Mouse (Mus musculus) limb, embryonic 15.5 days (tissue): ENCODE measurements around the gene Drg1. TPM values are rescaled to one million over a fixed set of nuclear protein-coding genes. Genes with fewer than 3 reads are reported as not detected.
"Not testable (repeated sequence)": the region's sequence is repeated elsewhere in the genome, so short reads cannot be mapped to it uniquely, and the experiment has no call there.

Source experiments
- ATAC-seq: fragments of 200-750 bp; cut with Nextera tagmentation; 2 replicates; pipeline ENCODE4 v1.8.0; 2017; ENCODE audit warnings: low read depth, moderate TSS enrichment; ENCODE audit not compliant: insufficient number of reproducible peaks, low FRiP score, low TSS enrichment
- H3K27ac ChIP-seq: fragments of 300-500 bp; sonication (generic); 2 replicates; pipeline ENCODE4 v1.5.1; 2015; ENCODE audit warnings: moderate library complexity, mild to moderate bottlenecking, inconsistent platforms
- H3K27me3 ChIP-seq: fragments of 300-500 bp; sonication (generic); 2 replicates; pipeline ENCODE4 v1.6.1; 2015; ENCODE audit warnings: inconsistent platforms
- H3K36me3 ChIP-seq: fragments of 300-500 bp; sonication (generic); 2 replicates; pipeline ENCODE4 v1.6.1; 2015; ENCODE audit warnings: inconsistent platforms
- H3K4me1 ChIP-seq: fragments of 300-500 bp; sonication (generic); 2 replicates; pipeline ENCODE4 v1.6.1; 2015; ENCODE audit warnings: inconsistent platforms
- H3K4me2 ChIP-seq: fragments of 300-500 bp; sonication (generic); 2 replicates; pipeline ENCODE4 v1.6.1; 2015; ENCODE audit warnings: mild to moderate bottlenecking, inconsistent platforms
- H3K4me3 ChIP-seq: fragments of 300-500 bp; sonication (generic); 2 replicates; pipeline ENCODE4 v1.5.1; 2015; ENCODE audit warnings: mild to moderate bottlenecking, inconsistent platforms
- H3K9ac ChIP-seq: fragments of 300-500 bp; sonication (generic); 2 replicates; pipeline ENCODE4 v1.6.1; 2015; ENCODE audit warnings: inconsistent platforms
- H3K9me3 ChIP-seq: fragments of 300-500 bp; sonication (generic); 2 replicates; pipeline ENCODE4 v1.6.1; 2016; ENCODE audit warnings: inconsistent platforms
- WGBS: fragments of 180-500 bp; shearing (Covaris S2); methylation state at CpG from one replicate; pipeline ENCODE4 v1.1.7; 2015; 5-methylcytosine and 5-hydroxymethylcytosine counted together
- polyA plus RNA-seq: library from polyadenylated mRNA; unstranded; fragments of >200 nt; fragmentation: Nextera tagmentation; extraction: Ambion mirVana; gene quantifications from 2 replicates; pipeline ENCODE4 v1.2.1, GENCODE M21; 2015

The Drg1 gene
- polyA plus RNA-seq, 1 experiment from 2014 or later, result 191 TPM

DNA sequence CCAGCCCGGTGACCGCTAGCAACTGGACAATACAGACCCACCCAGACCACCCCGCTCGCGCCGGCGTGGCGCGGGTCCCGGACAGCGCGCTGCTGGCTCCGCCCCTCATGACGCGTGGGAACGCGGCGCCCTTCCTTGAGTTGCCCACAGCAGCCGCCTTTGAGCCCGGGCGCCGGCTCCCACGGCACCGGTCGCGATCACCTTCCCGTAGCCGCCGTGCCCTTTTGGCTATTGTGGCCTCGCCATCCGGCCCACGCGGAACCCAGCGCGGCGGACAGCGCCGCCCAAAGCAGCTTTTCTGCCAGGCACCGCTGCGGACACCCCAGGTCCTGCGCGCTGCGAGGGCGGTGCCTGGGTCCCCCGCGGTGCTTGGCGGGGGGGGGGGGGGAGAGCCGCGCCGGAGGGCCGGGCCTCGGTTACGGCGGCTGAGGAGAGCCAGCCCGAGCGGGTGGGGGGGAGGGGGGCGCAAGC lies 63.9 kb downstream of the Drg1 start, which contains the start of gene Eif4enif1:
Gene Eif4enif1 (plus strand): TSS at position 162 of the 471 bp plus-strand sequence.
- Histone ChIP-seq H3K4me2 (peak within 1 kb of the TSS; percentile 12), H3K9me3 (no peaks in the 10 kb centered on the region), H3K27me3 (no peaks in the 10 kb centered on the region), H3K27ac (peak within 1 kb of the TSS; percentile 43), H3K4me1 (peaks cover 3% of the 10 kb centered on the region), H3K36me3 (peaks cover 24% of the 10 kb centered on the region), H3K9ac (peak within 1 kb of the TSS; percentile 26), H3K4me3 (peak within 1 kb of the TSS; percentile 41)
- WGBS, result under 1% methylated on average over 34 of the region's 57 CpGs
- peak; percentile 54 for ATAC-seq

DNA sequence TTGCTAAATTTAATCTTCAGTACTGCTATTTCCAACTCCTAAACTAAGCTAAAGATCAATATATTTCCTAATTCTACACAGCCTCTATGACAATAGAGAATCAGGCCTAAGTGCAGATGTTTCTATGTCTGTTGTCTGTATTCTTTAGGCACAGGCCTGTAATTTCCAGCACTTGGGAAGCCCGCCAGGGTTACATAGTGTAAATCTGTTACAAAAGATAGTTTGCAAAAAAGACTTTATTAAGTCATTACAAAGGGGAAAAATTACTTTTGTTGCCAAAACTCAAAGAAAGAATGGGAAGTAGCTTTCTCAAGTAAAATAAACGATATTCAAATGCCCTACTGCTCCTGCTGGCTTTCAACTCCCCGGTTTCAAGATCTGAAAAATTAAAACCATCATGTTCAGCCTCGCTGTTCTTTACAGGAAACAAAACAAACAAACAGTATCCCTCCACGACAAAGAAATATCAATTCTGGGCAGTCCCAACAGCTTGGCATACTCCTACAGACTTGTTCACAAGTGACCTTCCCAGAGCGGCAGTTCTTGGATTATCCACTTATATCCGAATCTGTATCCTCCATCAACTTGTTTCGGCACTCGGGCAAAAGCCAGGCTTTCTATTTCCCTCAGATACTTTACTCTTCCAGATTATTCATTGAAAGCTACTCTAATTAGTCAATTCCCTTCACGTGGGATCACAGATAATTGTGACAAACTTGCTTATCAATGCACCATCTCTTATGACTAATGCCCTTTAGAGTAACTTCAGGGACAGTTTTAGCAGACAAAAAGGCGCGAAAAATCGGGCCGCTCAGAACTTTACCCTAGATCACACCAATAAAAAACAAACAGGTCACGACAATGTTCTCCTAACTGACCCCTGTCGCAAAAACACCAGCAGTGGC lies 64.6 kb downstream of the Drg1 start:
- Histone ChIP-seq H3K27ac (0 out of 2 replicates have a peak overlapping the region, but pooled peaks have one; percentile 0), H3K9ac (no peak overlapping the region), H3K4me2 (no peak overlapping the region), H3K27me3 (no peaks in the 10 kb centered on the region), H3K4me3 (peak overlapping the region; percentile 41), H3K4me1 (peaks cover 3% of the 10 kb centered on the region), H3K36me3 (peaks cover 17% of the 10 kb centered on the region), H3K9me3 (no peaks in the 10 kb centered on the region)
- ATAC-seq, result no peak
- 6% methylated on average over 16 of the region's 16 CpGs for WGBS

DNA sequence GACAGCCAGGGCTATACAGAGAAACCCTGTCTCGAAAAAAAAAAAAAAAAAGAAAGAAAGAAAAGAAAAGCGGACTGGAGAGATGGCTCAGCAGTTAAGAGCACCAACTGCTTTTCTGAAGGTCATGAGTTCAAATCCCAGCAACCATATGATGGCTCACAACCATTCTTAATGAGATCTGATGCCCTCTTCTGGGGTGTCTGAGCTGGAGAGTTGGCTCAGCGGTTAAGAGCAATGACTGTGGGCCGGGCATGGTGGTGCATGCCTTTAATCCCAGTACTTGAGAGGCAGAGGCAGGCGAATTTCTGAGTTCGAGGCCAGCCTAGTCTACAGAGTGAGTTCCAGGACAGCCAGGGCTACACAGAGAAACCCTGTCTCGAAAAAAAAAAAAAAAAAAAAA lies 65.6 kb downstream of the Drg1 start:
- H3K27ac ChIP-seq, H3K4me3 ChIP-seq, H3K27me3 ChIP-seq, H3K4me1 ChIP-seq, H3K9ac ChIP-seq, ATAC-seq, H3K4me2 ChIP-seq, H3K36me3 ChIP-seq, H3K9me3 ChIP-seq: not testable (repeated sequence)
- WGBS, result 84% methylated on average over 7 of the region's 7 CpGs

DNA sequence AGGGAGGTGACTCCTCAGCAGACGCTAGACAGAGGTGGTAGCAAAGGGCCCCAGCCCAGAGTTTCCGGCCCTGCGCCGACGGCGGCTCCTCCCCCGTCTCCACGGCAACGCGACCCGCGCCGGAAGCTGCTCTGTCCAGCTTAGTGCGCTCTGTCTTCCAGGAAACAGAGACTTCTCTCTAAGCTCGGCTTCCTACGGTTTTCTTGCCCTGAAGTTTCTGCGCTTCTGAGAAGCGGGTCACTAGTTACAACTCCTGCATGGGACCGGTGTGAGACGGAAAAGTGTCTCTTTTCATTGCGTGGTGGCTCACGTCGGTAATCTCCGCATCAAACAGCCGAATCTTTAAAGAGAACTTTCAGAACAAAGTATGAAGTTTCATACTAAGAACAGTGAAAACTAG lies 72.9 kb downstream of the Drg1 start, which contains the start of gene Sfi1:
Gene Sfi1 (minus strand): TSS at position 101 of the 400 bp plus-strand sequence.
- Histone ChIP-seq H3K4me2 (no peak within 1 kb of the TSS), H3K36me3 (no peaks in the 10 kb centered on the region), H3K9me3 (no peaks in the 10 kb centered on the region), H3K27ac (no peak within 1 kb of the TSS), H3K9ac (no peak within 1 kb of the TSS), H3K4me3 (no peak within 1 kb of the TSS), H3K27me3 (no peaks in the 10 kb centered on the region), H3K4me1 (no peaks in the 10 kb centered on the region)
- 84% methylated on average over 25 of the region's 25 CpGs for WGBS
- ATAC-seq, result no peak

DNA sequence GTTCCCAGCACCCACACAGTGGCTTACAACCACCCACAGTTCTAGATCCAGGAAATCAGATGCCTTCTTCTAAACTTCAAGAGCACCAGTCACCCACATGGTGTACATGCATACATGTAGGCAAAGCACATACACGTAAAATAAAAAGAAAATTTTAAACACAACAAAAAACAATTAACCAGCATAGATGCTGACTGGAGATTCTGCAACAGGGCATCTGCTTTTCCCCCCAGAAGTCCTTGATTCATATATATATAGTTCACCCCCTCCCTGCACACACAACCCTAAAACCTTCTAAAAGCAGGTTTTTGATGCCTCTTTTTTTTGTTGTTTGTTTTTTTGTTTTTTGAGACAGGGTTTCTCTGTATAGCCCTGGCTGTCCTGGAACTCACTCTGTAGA lies 83.5 kb downstream of the Drg1 start:
- H3K27me3 ChIP-seq, H3K36me3 ChIP-seq, H3K4me3 ChIP-seq, H3K9ac ChIP-seq, H3K4me1 ChIP-seq, ATAC-seq, H3K27ac ChIP-seq, H3K4me2 ChIP-seq: not testable (repeated sequence)
- H3K9me3 ChIP-seq, result 0 out of 2 replicates have a peak, but pooled peaks cover 10% of the 10 kb centered on the region
- 83% methylated on average over 1 of the region's 1 CpGs for WGBS

DNA sequence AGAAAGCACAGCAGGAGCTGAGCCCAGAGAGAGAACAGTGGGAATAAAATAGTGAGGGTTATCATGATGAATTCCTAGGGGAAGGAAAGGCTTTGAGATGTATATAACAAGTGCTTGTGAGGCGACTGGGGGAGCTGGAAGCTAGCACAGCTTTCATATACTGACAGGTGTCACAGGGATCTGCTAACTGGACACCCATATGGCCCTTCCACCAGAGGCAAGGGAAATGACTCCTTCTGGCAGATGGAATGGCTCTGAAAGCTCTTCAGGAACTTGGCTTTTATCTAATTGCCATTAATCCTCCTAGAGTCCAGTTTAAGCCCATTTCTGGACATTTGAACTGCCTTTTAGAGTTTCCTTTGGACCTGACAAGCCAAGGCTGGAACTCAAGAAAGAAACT lies 84.2 kb downstream of the Drg1 start:
- not testable (repeated sequence) for H3K27ac ChIP-seq, H3K4me2 ChIP-seq, H3K27me3 ChIP-seq, H3K36me3 ChIP-seq, ATAC-seq, H3K4me3 ChIP-seq, H3K4me1 ChIP-seq, H3K9ac ChIP-seq
- WGBS, result 70% methylated on average over 1 of the region's 1 CpGs
- 0 out of 2 replicates have a peak, but pooled peaks cover 10% of the 10 kb centered on the region for H3K9me3 ChIP-seq

DNA sequence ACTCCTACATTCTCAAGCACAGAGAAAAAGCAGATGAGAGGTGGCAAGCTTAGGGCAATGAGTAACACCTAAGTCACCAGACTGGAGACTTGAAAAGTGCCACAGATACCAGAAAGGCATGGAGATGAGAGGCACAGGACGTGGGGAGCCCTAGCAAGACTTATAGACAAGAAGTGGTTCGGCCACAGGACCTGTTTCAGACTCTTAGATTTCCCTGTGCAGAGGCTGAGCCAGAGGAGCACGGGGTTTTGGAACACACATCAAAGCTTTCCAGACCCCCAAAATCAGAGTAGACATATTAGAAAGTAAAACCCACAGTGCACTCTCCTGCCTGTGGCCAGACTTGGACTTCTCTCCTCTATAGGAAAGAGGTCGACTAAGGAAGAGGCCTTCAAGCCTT lies 85.0 kb downstream of the Drg1 start:
- H3K4me2 ChIP-seq, H3K4me3 ChIP-seq, H3K36me3 ChIP-seq, H3K27me3 ChIP-seq, ATAC-seq, H3K27ac ChIP-seq, H3K9ac ChIP-seq, H3K4me1 ChIP-seq: not testable (repeated sequence)
- 0 out of 2 replicates have a peak, but pooled peaks cover 10% of the 10 kb centered on the region for H3K9me3 ChIP-seq
- 57% methylated on average over 4 of the region's 4 CpGs for WGBS

DNA sequence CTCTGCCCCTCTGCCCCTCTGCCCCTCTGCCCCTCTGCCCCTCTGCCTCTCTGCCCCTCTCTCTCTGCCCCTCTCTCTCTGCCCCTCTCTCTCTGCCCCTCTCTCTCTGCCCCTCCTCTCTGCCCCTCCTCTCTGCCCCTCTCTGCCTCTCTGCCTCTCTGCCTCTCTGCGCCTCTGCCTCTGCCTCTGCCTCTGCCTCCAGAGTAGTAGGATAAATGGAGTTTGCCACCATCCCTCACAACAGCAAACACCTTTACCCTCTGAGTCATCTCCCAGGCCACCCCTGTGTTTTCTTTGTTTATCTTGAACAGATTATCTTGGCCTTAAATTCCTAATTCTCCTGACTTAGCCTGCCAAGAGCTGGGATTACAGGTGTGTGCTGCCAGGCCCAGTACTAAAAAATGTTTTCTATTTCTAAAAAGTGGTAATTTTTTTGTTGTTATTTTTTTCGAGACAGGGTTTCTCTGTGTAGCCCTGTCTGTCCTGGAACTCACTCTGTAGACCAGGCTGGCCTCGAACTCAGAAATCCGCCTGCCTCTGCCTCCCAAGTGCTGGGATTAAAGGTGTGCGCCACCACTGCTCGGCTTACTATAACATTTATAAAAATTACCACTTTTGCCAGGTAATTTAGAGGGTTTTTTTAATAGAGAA lies 85.6 kb downstream of the Drg1 start:
- not testable (repeated sequence) for H3K27me3 ChIP-seq, H3K4me1 ChIP-seq, H3K9ac ChIP-seq, H3K27ac ChIP-seq, H3K36me3 ChIP-seq, ATAC-seq, H3K4me2 ChIP-seq, H3K4me3 ChIP-seq
- 0 out of 2 replicates have a peak, but pooled peaks cover 10% of the 10 kb centered on the region for H3K9me3 ChIP-seq
- 69% methylated on average over 6 of the region's 6 CpGs for WGBS

DNA sequence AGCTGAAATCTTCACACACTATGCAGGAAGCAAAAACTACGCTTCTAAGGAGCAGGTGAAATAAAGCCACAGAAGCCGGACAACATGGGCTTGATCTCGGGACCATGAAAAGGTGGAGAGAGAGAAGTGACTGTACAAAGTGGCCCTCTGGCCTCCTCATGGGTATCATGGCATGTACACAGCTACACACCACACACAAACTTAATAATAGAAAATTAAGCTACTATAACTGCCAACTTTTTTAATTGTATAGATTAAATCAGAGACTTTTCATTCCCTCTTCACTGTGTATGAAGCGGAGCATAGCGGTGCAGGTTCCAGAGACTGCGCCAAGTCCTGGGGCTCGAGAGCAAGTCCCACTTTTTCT lies 86.5 kb downstream of the Drg1 start:
- H3K4me1 ChIP-seq, H3K27ac ChIP-seq, H3K4me3 ChIP-seq, H3K4me2 ChIP-seq, H3K27me3 ChIP-seq, ATAC-seq, H3K9ac ChIP-seq, H3K36me3 ChIP-seq: not testable (repeated sequence)
- 0 out of 2 replicates have a peak, but pooled peaks cover 10% of the 10 kb centered on the region for H3K9me3 ChIP-seq
- 86% methylated on average over 7 of the region's 7 CpGs for WGBS

DNA sequence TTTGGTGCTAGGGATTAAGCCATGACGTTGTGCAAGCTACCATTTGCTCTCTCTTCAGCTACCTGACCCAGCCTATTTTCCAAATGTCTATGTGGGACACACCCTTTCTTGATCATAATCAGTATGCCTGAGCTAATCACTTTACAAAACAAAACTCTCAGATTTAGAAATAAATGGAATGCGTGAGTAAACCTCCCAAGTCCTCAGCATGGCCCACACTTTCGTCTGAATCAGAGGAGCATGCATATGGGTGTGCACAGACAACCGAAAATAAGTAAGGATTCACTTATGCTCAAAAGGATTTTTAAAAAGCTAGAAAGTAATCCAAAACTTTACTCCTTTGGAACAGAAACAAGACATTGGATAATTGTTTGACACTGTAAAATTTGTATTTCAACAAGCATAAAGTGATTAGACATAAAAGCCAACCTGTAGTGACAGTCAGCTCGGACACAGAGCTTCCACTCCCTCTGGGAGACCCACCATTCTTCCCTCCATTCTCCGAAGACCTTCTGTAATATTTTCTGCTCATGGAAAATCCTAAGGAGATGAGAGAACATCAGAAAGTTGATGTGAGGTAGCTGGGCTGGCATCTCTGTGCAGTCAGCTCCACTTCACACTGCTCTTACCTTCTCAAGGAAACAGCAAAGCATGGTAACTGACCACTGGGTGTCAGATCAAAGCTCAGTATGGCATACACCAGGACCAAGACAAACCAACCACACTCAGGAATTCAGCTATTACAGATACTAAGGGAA lies 87.1 kb downstream of the Drg1 start:
- WGBS, result 79% methylated on average over 6 of the region's 6 CpGs
- not testable (repeated sequence) for H3K36me3 ChIP-seq, H3K4me3 ChIP-seq

DNA sequence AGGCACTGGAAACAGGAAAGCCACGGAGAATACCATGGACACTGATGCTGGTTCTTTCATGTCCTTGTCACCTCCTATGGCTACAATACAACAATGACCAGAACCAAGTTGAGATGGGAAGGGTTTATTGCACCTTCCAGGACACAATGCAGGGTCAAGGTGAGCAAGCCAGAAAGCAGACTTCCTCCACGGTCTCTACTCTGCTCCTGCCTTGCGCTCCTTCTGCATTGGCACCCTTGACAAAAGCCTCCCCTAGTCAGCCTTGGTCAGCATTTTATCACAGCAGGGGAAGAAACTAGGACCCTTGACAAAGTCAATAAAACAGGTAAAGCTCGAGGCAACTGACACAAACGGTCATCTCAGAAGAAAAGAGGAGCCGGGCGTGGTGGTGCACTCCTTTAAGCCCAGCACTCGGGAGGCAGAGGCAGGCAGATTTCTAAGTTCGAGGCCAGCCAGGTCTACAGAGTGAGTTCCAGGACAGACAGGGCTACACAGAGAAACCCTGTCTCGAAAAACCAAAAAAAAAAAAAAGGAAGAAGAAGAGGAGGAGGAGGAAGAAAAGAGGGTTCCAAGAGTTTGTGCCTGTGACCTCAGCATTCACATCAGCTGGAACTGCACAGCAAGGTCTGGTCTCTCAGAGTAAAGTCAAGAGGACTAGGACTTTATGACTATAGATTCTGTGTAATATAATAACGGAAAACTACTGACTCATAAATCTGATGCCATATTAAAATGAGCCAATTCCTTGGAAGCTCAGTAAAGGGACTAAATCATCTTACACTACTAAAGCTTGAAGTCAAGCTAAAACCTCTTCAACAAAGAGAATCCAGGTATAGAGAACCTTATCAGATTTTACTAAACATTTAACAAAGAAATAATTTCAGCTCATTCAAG lies 92.5 kb downstream of the Drg1 start:
- H3K4me1 ChIP-seq, H3K4me3 ChIP-seq, H3K9ac ChIP-seq, H3K9me3 ChIP-seq, H3K27ac ChIP-seq, H3K36me3 ChIP-seq, H3K27me3 ChIP-seq, H3K4me2 ChIP-seq: not testable (repeated sequence)
- 82% methylated on average over 11 of the region's 11 CpGs for WGBS
- peak; percentile 62 for ATAC-seq

More for the DNA sequence above, 87.1 kb downstream of the Drg1 start:
- not testable (repeated sequence) for ATAC-seq, H3K9ac ChIP-seq, H3K4me2 ChIP-seq, H3K27me3 ChIP-seq, H3K4me1 ChIP-seq, H3K27ac ChIP-seq
- H3K9me3 ChIP-seq, result 0 out of 2 replicates have a peak, but pooled peaks cover 10% of the 10 kb centered on the region
